Mouse (Mus musculus) embryonic facial prominence, embryonic 14.5 days (tissue): Measurements from ENCODE around the gene Tpst1. TPM values are rescaled to one million over a fixed set of nuclear protein-coding genes. Genes with fewer than 3 reads are reported as not detected.
A peak's percentile ranks its signal among the peaks of the same experiment; 100 is the strongest.

Source experiments
- ATAC-seq: fragments of 200-750 bp; cut with Nextera tagmentation; 2 replicates; pipeline ENCODE4 v1.8.0; 2017; ENCODE audit warnings: low read depth, moderate number of reproducible peaks, moderate TSS enrichment
- DNase-seq: peaks from one replicate; pipeline ENCODE4 v3.0.0-alpha.2; 2015; ENCODE audit warnings: low spot score
- H3K27ac ChIP-seq: fragments of 300-500 bp; sonication (generic); replicated peaks from 2 replicates; pipeline ENCODE4 v1.5.1; 2014; ENCODE audit warnings: low read depth, mild to moderate bottlenecking, low read length, moderate library complexity
- H3K27me3 ChIP-seq: fragments of 300-500 bp; sonication (generic); replicated peaks from 2 replicates; pipeline ENCODE4 v1.6.1; 2014; ENCODE audit warnings: low read length; ENCODE audit not compliant: control insufficient read depth, insufficient read depth
- H3K36me3 ChIP-seq: fragments of 300-500 bp; sonication (generic); 2 replicates; pipeline ENCODE4 v1.6.1; 2014; ENCODE audit warnings: low read length, mixed read lengths; ENCODE audit not compliant: control insufficient read depth, insufficient read depth
- H3K4me1 ChIP-seq: fragments of 300-500 bp; sonication (generic); 2 replicates; pipeline ENCODE4 v1.6.1; 2014; ENCODE audit warnings: antibody characterized with exemption, low read length; ENCODE audit not compliant: control insufficient read depth, insufficient read depth
- H3K4me2 ChIP-seq: fragments of 300-500 bp; sonication (generic); 2 replicates; pipeline ENCODE4 v1.6.1; 2014; ENCODE audit warnings: low read depth, mild to moderate bottlenecking, low read length, moderate library complexity, mixed read lengths
- H3K4me3 ChIP-seq: fragments of 300-500 bp; sonication (generic); 2 replicates; pipeline ENCODE4 v1.5.1; 2014; ENCODE audit warnings: low read depth, mild to moderate bottlenecking, low read length
- H3K9ac ChIP-seq: fragments of 300-500 bp; sonication (generic); 2 replicates; pipeline ENCODE4 v1.6.1; 2014; ENCODE audit warnings: low read depth, mild to moderate bottlenecking, low read length, moderate library complexity, mixed read lengths
- H3K9me3 ChIP-seq: fragments of 300-500 bp; sonication (generic); 2 replicates; pipeline ENCODE4 v1.6.1; 2016; ENCODE audit warnings: low read length; ENCODE audit not compliant: control insufficient read depth
- WGBS: fragments of 180-500 bp; shearing (Covaris S2); extraction: QIAGEN DNeasy Blood & Tissue Kit; methylation state at CpG from one replicate; pipeline ENCODE4 v1.1.7; 2014; 5-methylcytosine and 5-hydroxymethylcytosine counted together
- polyA plus RNA-seq: library from polyadenylated mRNA; unstranded; fragments of >200 nt; fragmentation: Nextera tagmentation; extraction: Ambion mirVana; gene quantifications from 2 replicates; pipeline ENCODE4 v1.2.1, GENCODE M21; 2014

Tpst1 gene
- polyA plus RNA-seq, 1 experiment from 2014 or later = 94.0 TPM

DNA sequence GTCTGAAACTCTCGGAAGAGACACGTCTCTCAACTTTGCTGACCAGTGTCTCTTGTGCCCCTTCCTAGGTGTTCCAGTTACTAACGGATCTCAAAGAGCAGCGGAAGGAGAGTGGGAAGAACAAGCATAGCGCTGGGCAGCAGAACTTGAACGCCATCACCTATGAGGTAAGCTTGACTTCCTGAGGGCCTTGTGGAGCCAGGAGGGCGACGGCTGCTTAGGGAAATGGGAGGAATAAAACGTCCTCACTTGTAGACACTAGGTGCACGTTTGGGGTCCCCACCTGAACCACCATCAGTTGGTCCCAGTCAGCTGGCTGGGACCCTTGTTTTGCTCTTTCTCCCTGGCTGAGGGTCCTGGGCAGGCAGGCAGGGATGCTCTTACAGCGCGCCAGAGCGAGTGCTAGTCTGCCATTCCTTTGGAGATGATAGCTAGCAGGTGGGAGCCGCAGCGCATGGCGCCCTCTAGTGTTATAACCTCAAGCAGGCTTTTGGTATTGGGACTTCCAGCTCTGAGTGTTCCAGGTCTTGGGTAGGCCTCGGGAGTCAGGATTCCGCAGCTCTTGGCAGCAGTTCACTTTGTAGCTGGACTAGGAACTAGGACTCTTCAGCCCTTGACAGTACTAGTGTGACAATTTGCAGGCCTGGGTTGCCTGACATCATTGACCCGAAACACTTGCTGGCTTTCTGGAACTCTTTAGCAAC is 35.2 kb upstream of the Tpst1 start:
- no peak overlapping the region for H3K4me2 ChIP-seq
- no peaks in the 10 kb centered on the region for H3K4me1 ChIP-seq
- DNase-seq (peak; percentile 79), ATAC-seq (peak; percentile 62; the same call in 1 of the 2 replicates)
- 66% methylated on average over 19 of the region's 19 CpGs for WGBS
- H3K27me3 ChIP-seq = no peaks in the 10 kb centered on the region
- no peak overlapping the region for H3K9ac ChIP-seq
- H3K36me3 ChIP-seq = peaks cover 54% of the 10 kb centered on the region
- H3K27ac ChIP-seq = no peak overlapping the region
- no peak overlapping the region for H3K4me3 ChIP-seq
- no peaks in the 10 kb centered on the region for H3K9me3 ChIP-seq

DNA sequence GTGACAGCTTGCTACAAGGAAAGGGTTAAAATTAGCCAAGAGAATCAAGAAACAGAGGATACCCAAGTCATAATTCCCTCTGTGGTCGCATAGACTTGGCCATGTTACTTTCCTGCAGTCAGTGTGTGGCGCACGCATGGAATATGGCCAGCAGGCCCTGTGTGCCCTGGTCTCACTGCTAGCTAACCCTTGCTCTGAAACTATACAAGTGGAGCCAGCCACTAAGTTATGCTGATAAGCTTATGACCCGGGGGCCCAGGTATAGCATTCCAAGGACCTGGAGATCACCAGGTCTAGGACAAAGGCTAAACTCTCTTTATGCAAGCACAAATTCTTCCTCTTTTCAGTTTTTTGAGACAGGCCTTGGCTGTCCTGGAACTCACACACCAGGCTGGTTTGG is 32.3 kb upstream of the Tpst1 start:
- ATAC-seq = no peak
- Histone ChIP-seq H3K9ac (no peak overlapping the region), H3K9me3 (no peaks in the 10 kb centered on the region), H3K4me1 (no peaks in the 10 kb centered on the region), H3K4me3 (no peak overlapping the region), H3K36me3 (peaks cover 53% of the 10 kb centered on the region), H3K4me2 (no peak overlapping the region), H3K27ac (no peak overlapping the region), H3K27me3 (no peaks in the 10 kb centered on the region)
- 92% methylated on average over 4 of the region's 4 CpGs for WGBS
- DNase-seq = no peak

DNA sequence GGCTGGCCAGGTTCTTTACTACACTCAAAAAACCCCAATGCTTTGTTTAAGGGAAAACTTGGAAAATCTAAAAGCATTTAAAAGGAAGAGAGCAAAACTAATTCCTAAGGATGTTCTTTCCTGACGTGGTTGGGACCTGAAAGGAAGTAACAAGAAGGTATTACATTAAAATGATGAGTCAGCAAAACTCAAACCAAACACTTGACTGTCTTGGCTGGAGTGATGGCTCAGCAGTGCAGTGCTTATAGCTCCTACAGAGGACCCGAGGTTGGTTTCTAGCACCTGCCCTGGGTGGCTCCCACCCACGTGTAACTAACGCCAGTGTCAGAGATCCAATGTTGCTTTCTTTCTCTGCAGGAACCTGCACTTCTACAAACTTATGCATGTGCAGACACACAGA is 31.9 kb upstream of the Tpst1 start:
- WGBS = 84% methylated on average over 4 of the region's 4 CpGs
- peaks cover 51% of the 10 kb centered on the region for H3K36me3 ChIP-seq
- H3K9me3 ChIP-seq = no peaks in the 10 kb centered on the region
- H3K27me3 ChIP-seq = no peaks in the 10 kb centered on the region
- no peak for DNase-seq
- no peak overlapping the region for H3K9ac ChIP-seq
- ATAC-seq = no peak
- H3K4me2 ChIP-seq = no peak overlapping the region
- H3K4me1 ChIP-seq = no peaks in the 10 kb centered on the region
- no peak overlapping the region for H3K4me3 ChIP-seq
- H3K27ac ChIP-seq = no peak overlapping the region

DNA sequence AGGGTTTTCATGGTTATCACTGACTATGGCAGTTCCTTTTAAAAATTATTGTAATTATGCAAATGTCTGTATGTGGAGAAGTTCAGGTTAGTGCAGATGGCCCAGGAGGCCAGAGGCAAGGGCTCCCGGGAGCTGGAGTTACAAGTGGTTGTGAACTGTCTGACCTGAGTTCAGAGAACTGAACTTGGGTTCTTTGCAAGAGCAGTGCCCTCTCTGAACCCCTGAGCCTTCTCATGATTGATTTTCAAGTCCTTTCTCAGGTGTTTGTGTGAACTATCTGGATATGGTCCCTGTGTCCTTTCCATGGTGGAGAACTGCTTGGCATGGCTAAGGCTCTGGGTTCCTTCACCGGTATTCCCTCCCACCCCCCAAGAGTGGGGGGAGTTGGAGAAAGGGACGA is 29.4 kb upstream of the Tpst1 start:
- no peaks in the 10 kb centered on the region for H3K27me3 ChIP-seq
- H3K9ac ChIP-seq = no peak overlapping the region
- H3K4me1 ChIP-seq = no peaks in the 10 kb centered on the region
- DNase-seq (no peak), ATAC-seq (no peak)
- no peak overlapping the region for H3K4me2 ChIP-seq
- H3K4me3 ChIP-seq = no peak overlapping the region
- WGBS = 81% methylated on average over 3 of the region's 3 CpGs
- no peak overlapping the region for H3K27ac ChIP-seq
- H3K9me3 ChIP-seq = no peaks in the 10 kb centered on the region
- H3K36me3 ChIP-seq = peaks cover 56% of the 10 kb centered on the region

DNA sequence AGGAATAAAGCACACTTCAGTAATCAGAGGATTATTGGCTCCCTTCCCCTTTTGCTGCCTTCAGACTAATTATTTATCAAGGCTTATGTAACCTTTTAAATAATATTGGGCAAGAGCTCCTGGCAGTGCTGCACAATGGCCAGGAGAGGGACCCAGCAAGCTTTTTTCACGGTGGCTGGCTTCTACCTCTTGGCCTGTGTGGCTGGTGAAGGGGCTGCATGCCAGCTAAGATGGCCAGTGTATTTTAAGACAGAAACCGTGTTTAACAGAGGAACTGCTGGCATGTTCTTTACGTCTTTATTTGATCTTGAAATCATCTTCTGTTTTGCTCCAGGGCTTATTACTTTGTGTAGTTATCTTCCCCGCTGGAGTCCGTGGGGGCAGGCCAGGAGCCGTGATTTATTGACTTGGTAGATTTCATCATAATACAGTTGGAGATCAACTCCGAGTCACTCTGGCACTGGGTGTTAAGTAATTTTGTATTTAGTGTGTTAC is 28.9 kb upstream of the Tpst1 start:
- peaks cover 60% of the 10 kb centered on the region for H3K36me3 ChIP-seq
- 79% methylated on average over 7 of the region's 7 CpGs for WGBS
- no peak overlapping the region for H3K4me2 ChIP-seq
- H3K27ac ChIP-seq = no peak overlapping the region
- no peaks in the 10 kb centered on the region for H3K9me3 ChIP-seq
- no peaks in the 10 kb centered on the region for H3K4me1 ChIP-seq
- H3K27me3 ChIP-seq = no peaks in the 10 kb centered on the region
- DNase-seq (peak; percentile 43), ATAC-seq (no peak)
- no peak overlapping the region for H3K4me3 ChIP-seq
- H3K9ac ChIP-seq = no peak overlapping the region

DNA sequence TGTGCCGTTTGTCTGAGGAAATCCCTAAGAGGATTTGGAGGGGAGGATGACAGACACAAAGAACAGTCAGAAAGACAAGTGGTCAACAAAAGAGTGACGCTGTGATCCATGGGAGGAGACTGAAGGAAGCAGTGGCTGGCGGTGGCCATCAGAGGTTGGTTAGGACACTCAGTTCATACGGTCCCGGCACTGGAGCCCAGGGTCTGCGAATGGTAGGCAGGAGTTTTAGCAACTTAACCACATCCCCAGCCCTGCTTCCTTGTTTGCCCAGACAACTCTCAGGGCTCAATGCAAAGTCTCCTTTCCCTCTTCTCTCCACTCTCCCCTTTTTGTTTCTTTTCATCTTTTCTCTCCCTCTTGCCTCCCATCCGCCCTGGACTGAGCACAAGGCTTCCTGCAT is 27.0 kb upstream of the Tpst1 start:
- no peak; the same call in 1 of the 2 replicates for ATAC-seq
- no peaks in the 10 kb centered on the region for H3K4me1 ChIP-seq
- no peak overlapping the region for H3K4me3 ChIP-seq
- H3K9me3 ChIP-seq = no peaks in the 10 kb centered on the region
- no peak overlapping the region for H3K27ac ChIP-seq
- 84% methylated on average over 7 of the region's 7 CpGs for WGBS
- peaks cover 54% of the 10 kb centered on the region for H3K36me3 ChIP-seq
- H3K27me3 ChIP-seq = no peaks in the 10 kb centered on the region
- H3K4me2 ChIP-seq = no peak overlapping the region
- no peak for DNase-seq
- H3K9ac ChIP-seq = no peak overlapping the region

DNA sequence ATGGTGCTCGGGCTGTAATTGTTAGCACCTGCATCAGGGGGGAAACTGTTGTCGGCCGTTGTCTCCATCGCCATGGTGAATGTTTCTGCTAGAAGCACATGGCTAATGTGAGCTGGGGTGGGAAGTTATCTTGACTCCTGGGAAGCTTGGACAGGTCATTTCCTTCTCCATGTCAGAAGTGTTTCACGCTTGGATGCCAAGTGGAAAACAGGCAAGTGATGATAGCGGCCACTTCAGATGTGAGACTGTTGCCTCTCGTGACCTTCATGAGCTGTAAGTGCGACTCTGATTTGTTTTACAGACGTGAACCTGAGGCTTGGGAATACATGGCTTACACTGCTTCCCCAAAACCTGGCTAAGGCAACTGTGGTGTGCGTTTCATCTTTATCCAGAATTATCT is 26.5 kb upstream of the Tpst1 start:
- no peaks in the 10 kb centered on the region for H3K4me1 ChIP-seq
- H3K9me3 ChIP-seq = no peaks in the 10 kb centered on the region
- H3K36me3 ChIP-seq = peaks cover 54% of the 10 kb centered on the region
- ATAC-seq = peak; percentile 27; the same call in 1 of the 2 replicates
- DNase-seq = no peak
- H3K4me3 ChIP-seq = no peak overlapping the region
- H3K27me3 ChIP-seq = no peaks in the 10 kb centered on the region
- H3K27ac ChIP-seq = no peak overlapping the region
- H3K9ac ChIP-seq = no peak overlapping the region
- H3K4me2 ChIP-seq = no peak overlapping the region
- 73% methylated on average over 10 of the region's 10 CpGs for WGBS

DNA sequence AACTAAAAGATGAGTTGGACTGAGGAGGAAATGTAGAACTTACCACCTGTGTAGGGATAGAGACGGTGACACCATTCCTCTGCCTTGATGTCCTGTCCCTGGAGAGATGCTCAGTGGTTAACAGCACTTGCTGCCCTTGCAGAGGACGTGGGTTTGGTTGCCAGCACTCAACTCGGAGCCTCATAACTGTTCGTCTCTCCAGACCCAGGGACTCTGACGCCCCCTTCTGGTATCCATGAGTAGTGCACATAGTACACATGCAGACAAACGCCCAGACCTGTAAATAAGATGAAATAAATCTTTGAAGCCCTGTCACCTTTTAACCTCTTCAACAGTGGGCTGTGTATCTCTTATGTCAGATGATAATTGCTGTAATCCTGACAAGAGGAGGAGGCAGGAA is 26.1 kb upstream of the Tpst1 start:
- Histone ChIP-seq H3K9me3 (no peaks in the 10 kb centered on the region), H3K36me3 (peaks cover 52% of the 10 kb centered on the region), H3K4me3 (no peak overlapping the region), H3K9ac (no peak overlapping the region), H3K4me2 (no peak overlapping the region), H3K27me3 (no peaks in the 10 kb centered on the region), H3K27ac (no peak overlapping the region), H3K4me1 (no peaks in the 10 kb centered on the region)
- DNase-seq (no peak), ATAC-seq (no peak)
- 72% methylated on average over 6 of the region's 6 CpGs for WGBS
